Mouse (Mus musculus): ENCODE data around the gene Fkbp1b. TPM values are rescaled to one million over a fixed set of nuclear protein-coding genes. Genes with fewer than 3 reads are reported as not detected.
"Not testable (repeated sequence)": the region's sequence is repeated elsewhere in the genome, so short reads cannot be mapped to it uniquely, and the experiment has no call there.

The Fkbp1b gene
- total RNA-seq (2021): 1 to 10 TPM; 1.0 to 1.7 TPM
- long read RNA-seq, experiment 1: 0 reads
- long read RNA-seq, experiment 2, partial matches to known transcripts: 0 of 1 reads
- long read RNA-seq, experiment 2, other reads (novel, unspliced or antisense): 1 of 1 reads

- intact Hi-C loops (cut with DNase I; ENCODE audit: low total_unique reads): no loop called here
- DNase-seq: peak; percentile 49
Measured at GRCm38 (mm10) chr12:4841392-4841887, at the start of gene Fkbp1b. Gene Fkbp1b (minus strand): TSS chr12:4841591.

DNA sequence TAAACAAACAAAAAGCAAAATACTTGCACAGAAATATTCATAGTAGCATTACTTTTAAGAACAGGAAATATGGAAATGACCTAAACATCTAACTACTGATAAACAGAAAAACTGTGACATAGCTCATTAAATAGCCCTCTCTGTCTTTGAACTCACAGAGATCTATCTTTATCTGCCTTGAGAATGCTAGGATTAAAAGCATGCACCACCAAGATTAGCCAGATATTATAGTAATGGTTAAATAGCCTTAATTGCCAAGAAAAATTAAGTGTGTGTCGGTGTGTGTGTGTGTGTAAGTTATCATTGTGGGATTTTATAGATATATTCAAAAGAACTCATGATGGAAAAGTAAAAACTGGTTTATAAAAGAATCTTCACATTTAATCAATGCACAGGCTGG lies 48.5 kb upstream of the Fkbp1b start:
- intact Hi-C loops (cut with DNase I; ENCODE audit: low total_unique reads): no loop called here
- no peak for DNase-seq

DNA sequence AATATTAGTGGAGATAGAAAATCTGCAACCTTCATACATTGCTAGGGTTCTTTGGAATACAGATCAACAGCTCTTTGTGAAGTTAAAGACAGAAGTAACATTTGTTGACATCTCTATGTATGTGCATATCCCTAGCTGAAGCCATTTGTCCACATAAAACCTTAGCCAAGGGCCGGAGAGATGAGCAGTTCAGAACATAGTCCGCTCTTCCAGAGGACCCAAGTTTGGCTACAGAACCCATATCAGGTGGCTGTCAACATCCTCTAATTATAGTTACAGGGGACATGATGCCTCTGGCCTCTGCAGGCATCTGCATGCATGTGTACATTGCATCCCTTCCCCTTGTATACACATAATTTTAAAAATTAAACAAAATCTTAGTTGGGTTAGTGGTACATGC lies 47.9 kb upstream of the Fkbp1b start:
- intact Hi-C loops (cut with DNase I; ENCODE audit: low total_unique reads): no loop called here
- DNase-seq: no peak

DNA sequence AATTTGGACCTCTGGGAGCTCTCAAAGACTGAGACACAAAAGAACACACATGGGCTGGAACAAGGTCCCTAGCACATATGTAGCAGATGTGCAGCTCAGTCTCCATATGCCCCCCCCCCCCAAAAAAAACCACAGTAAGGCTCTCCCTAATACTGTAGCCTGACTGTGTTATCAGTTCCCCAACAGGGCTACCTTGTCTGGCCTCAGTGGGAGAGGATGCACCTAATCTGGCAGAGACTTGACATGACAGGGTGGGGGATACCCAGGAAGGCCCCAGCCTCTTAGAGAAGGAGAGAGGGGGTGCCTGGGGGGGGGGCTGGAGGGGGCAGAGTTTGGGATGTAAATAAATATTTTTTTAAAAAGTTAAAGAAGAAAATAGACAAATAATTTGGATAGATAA lies 47.3 kb upstream of the Fkbp1b start:
- intact Hi-C loops (cut with DNase I; ENCODE audit: low total_unique reads): no loop called here
- no peak for DNase-seq

GRCm38 (mm10) chr12:4886581-4886980 lies 45.2 kb upstream of the Fkbp1b start:
- intact Hi-C loops (cut with DNase I; ENCODE audit: low total_unique reads); DNase-seq: not testable (repeated sequence)

- DNase-seq: no peak
- intact Hi-C loops (cut with DNase I; ENCODE audit: low total_unique reads): no loop called here
Measured at GRCm38 (mm10) chr12:4885062-4885461, 43.7 kb upstream of the Fkbp1b start.

GRCm38 (mm10) chr12:4882086-4882485 lies 40.7 kb upstream of the Fkbp1b start:
- intact Hi-C loops (cut with DNase I; ENCODE audit: low total_unique reads): no loop called here
- DNase-seq: no peak

DNA sequence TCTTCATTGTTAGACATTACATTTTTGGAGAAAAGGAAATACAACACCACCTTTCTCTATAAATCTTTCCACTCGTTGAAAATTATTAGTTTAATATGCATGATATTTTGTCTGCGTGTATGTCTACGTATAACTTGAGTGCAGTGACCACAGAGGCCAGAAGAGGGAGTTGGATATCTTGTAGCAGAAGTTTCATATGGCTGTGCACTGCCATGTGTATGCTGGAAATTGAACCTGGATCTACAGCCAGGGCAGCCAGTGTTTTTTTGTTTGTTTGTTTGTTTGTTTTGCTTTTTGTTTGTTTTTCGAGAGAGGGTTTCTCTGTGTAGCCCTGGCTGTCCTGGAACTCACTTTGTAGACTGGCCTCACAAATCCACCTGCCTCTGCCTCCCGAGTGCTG lies 37.7 kb upstream of the Fkbp1b start:
- intact Hi-C loops (cut with DNase I; ENCODE audit: low total_unique reads): no loop called here

DNA sequence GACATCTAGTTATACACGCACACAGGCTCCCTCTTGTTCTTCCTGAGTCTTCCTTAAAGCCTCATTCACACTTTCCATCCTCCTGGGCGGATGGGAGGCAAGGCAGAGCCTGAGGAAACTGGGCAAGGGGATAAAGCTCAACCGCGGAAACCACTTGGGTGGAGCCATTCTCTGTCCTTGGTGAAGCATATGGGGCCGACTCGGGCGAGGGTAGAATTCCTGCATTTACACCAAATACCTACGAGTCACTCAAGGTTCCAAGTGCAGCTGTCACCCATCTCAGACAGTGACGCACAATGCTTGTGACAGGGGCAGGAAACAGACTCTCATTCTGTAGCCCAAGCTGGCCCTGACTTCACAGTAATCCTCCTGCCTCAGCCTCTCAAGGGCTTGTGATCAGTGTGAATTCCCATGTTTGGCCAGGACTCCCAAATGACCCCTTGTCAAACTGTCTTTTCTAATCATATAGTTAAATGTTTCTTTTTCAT lies 36.9 kb upstream of the Fkbp1b start:
- no peak for DNase-seq
- intact Hi-C loops (cut with DNase I; ENCODE audit: low total_unique reads): no loop called here

More for the DNA sequence above, 37.7 kb upstream of the Fkbp1b start:
- no peak for DNase-seq

DNA sequence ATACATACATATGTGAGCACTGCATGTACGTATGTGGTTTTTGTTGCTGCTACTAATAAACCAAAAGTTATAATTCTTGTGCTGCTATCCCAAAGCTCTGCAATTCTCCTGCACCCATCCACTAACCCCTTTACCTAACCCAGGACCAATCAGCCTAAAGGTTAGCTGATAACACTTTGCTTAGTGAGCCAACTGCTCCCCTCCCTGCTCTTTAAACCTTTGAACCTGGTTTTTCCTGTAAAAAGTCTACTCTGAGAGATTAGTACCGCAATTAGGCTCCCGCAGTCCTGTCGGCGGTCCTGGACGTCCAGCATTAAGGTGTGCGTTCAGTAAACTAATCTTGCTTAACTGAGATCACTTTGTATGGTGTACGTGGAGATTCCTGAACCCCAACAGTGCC lies 34.2 kb upstream of the Fkbp1b start:
- intact Hi-C loops (cut with DNase I; ENCODE audit: low total_unique reads): no loop called here
- no peak for DNase-seq

- intact Hi-C loops (cut with DNase I; ENCODE audit: low total_unique reads): no loop called here
Measured at GRCm38 (mm10) chr12:4874161-4874927, 33.0 kb upstream of the Fkbp1b start, which contains the start of gene Mfsd2b. Gene Mfsd2b (minus strand): TSS chr12:4874359.

GRCm38 (mm10) chr12:4873531-4873930 lies 32.1 kb upstream of the Fkbp1b start:
- intact Hi-C loops (cut with DNase I; ENCODE audit: low total_unique reads): no loop called here
- no peak for DNase-seq

More at GRCm38 (mm10) chr12:4874161-4874927, 33.0 kb upstream of the Fkbp1b start, which contains the start of gene Mfsd2b:
- DNase-seq: peak; percentile 74

DNA sequence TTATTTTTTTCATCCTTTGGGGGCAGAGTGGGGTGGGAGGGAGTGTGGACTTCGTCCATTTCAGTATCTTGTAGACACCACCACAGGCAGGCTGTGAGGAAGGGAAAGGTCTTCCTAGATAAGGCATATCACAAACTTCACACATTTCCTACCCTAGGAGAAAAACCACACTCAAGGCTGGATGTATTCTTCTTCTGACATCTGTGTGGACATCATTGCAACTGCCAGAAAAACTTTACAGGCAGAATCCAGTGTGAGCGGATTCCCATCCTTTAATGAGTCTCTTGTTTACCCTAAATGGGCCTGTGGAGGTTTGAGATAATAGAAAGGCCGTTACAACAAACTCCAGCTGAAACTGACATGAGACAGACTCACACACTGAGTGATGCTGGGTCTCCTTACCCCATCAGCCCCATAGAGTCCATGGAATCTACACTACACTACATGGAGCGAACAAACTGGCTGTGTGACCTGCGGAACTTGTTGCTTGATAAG lies 31.6 kb upstream of the Fkbp1b start:
- intact Hi-C loops (cut with DNase I; ENCODE audit: low total_unique reads): no loop called here

DNA sequence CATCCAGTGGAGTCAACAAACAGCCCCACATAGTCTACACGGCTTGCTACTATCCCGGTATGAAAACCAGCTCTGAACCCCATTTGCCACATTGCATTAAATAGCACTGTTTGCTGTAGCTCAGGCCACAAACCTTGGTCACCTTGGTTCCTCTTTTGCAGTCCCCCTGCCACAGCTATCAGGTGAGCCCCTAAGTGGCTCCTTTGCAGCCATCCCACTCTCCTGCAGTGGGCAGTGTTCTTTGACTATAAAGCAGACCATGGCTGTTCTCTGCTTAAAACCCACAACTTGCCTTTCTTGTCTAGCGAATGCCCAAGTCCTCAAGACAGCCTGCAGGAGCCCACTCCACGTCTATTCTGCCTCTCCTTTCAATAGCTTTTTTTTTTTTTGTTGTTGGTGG lies 30.9 kb upstream of the Fkbp1b start:
- no peak for DNase-seq
- intact Hi-C loops (cut with DNase I; ENCODE audit: low total_unique reads): no loop called here

More for the DNA sequence above, 31.6 kb upstream of the Fkbp1b start:
- no peak for DNase-seq

- intact Hi-C loops (cut with DNase I; ENCODE audit: low total_unique reads): no loop called here
- no peak for DNase-seq
Measured at GRCm38 (mm10) chr12:4871260-4871659, 29.9 kb upstream of the Fkbp1b start.

DNA sequence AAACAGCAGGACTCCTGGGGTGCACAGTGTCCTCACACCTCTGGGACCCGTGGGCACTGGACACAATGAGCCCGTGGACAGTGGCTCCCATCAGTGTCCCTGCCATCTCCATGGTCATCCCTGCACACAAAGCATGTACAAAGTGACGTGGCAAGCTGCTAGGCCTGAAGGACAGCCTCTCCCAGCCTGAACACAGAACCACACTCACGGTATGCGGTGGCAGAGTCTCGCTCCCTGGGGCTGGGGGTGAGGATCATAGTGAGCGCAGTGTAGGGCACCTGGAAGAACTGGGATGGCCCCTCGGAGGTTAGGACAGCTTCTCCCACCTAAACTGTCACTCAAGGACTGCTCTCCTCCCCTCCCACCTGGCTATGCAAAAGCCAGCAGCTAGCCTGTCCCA lies 27.5 kb upstream of the Fkbp1b start:
- no peak for DNase-seq
- intact Hi-C loops (cut with DNase I; ENCODE audit: low total_unique reads): no loop called here

DNA sequence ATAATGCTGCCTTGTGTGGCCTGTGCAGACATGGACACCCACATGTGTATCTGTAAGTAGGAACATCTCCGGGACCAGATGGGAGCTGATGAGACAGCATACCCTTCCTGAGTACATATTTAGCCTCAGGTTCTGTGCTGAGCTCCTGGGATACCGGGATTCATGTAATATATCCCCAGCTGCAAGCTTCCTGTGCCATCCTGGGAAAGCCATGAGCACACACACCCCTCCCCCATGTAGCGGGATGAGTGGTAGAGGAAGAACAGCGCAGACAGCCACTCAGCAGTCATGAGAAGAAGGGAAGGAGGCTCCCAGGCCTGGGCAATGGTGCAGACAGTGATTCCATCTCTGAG lies 22.9 kb upstream of the Fkbp1b start:
- no peak for DNase-seq
- intact Hi-C loops (cut with DNase I; ENCODE audit: low total_unique reads): no loop called here

GRCm38 (mm10) chr12:4863654-4864337 lies 22.4 kb upstream of the Fkbp1b start:
- intact Hi-C loops (cut with DNase I; ENCODE audit: low total_unique reads): no loop called here

DNA sequence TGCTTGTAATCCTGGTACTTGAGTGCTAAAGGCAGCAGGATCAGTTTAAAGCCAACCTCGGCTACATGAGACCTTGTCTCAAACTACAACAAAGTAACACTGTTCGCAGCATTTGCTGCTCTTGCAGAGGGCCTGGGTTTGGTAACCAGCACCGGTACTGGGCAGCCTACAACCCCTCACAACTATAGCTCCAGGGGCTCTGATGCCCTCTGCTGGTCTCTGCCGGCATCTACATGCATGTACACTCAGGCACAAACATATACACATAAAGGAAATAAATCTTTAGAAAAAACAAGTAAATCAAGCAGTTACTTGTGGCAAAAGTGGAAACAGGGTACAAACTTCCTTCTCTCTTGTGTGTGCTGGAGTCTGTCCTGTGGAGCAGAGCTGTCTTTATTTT lies 21.3 kb upstream of the Fkbp1b start:
- intact Hi-C loops (cut with DNase I; ENCODE audit: low total_unique reads): no loop called here
- no peak for DNase-seq

More at GRCm38 (mm10) chr12:4863654-4864337, 22.4 kb upstream of the Fkbp1b start:
- DNase-seq: no peak

GRCm38 (mm10) chr12:4859241-4859914 lies 18.0 kb upstream of the Fkbp1b start:
- intact Hi-C loops (cut with DNase I; ENCODE audit: low total_unique reads): no loop called here

More at GRCm38 (mm10) chr12:4859241-4859914, 18.0 kb upstream of the Fkbp1b start:
- DNase-seq: no peak

Data from gastrocnemius, postnatal 14 days (tissue).